ENCODE assay signal across 27 mouse cellular contexts in the genomic region with DNA sequence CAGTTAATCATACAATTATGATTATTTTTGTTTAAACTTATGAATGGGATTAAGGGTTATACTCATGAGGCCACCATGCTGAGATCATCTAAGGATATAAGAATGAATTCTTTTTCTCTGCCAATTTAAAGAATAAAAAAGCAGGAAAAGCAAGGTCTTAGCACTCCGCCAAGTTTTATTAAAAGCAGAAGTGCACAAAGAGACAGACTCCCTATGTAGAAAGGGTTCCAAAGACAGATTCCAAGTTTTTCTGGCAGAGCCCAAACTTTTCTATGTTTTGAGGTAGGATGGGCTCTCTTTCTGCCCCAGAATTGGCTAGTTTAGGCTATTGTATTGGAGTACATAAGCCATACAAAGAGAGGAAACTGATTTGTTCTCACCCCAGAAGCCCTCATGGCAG. TPM values are rescaled to one million over a fixed set of nuclear protein-coding genes. Genes with fewer than 3 reads are reported as not detected.
A peak's percentile ranks its signal among the peaks of the same experiment; 100 is the strongest.
DNase-seq lines count a peak whose midpoint lies in the region; ATAC-seq lines count a peak whose summit lies in the region.
"Had no signal": no experiment of that assay in that cellular context is flagged by ENCODE, and none has a peak within 500 bp of the region (broad histone marks: within the 10 kb centered on the region; RNA-seq: fewer than 3 reads in every experiment).

No protein-coding gene starts in this region.

- WGBS in embryonic facial prominence, embryonic 13.5 days = 30% methylated on average over 1 of the region's 1 CpGs
- WGBS in limb, embryonic 15.5 days = 51% methylated on average over 1 of the region's 1 CpGs

- no peak overlapping the region for H3K4me2 ChIP-seq in embryonic facial prominence, embryonic 13.5 days
- H3K4me2 ChIP-seq in limb, embryonic 15.5 days = no peak overlapping the region
- H3K4me2 ChIP-seq: heart, embryonic 12.5 days; heart, embryonic 15.5 days; hindbrain, embryonic 13.5 days; intestine, embryonic 15.5 days had no signal

- H3K27ac ChIP-seq in embryonic facial prominence, embryonic 13.5 days = peak overlapping the region; percentile 66
- peak overlapping the region; percentile 55; the same call in 1 of the 2 replicates for H3K27ac ChIP-seq in limb, embryonic 15.5 days
- H3K27ac ChIP-seq: forebrain, embryonic 10.5 days; heart, embryonic 15.5 days; hindbrain, embryonic 10.5 days; hindbrain, embryonic 13.5 days; intestine, embryonic 15.5 days had no signal

- no peak overlapping the region for H3K9ac ChIP-seq in embryonic facial prominence, embryonic 13.5 days
- H3K9ac ChIP-seq in limb, embryonic 15.5 days = no peak overlapping the region
- H3K9ac ChIP-seq: forebrain, postnatal 0 days; heart, embryonic 12.5 days; heart, embryonic 15.5 days; hindbrain, embryonic 13.5 days; intestine, embryonic 15.5 days had no signal

- ATAC-seq in frontal cortex, adult (ENCODE audit: low TSS enrichment) = peak; percentile 47
- no peak for ATAC-seq in embryonic facial prominence, embryonic 13.5 days (ENCODE audit: insufficient number of reproducible peaks, insufficient read depth, low FRiP score, low TSS enrichment, low read depth)
- no peak for ATAC-seq in limb, embryonic 15.5 days (ENCODE audit: insufficient number of reproducible peaks, low FRiP score, low TSS enrichment, low read depth)
- ATAC-seq: forebrain, embryonic 14.5 days; forebrain, postnatal 0 days; hindbrain, embryonic 16.5 days; intestine, embryonic 15.5 days; Patski had no signal

- H3K4me1 ChIP-seq in embryonic facial prominence, embryonic 13.5 days = peaks cover 8% of the 10 kb centered on the region
- H3K4me1 ChIP-seq in limb, embryonic 15.5 days = peaks cover 4% of the 10 kb centered on the region; the same call in 1 of the 2 replicates
- H3K4me1 ChIP-seq: hindbrain, embryonic 10.5 days; hindbrain, embryonic 13.5 days; intestine, embryonic 15.5 days had no signal

- H3K36me3 ChIP-seq in embryonic facial prominence, embryonic 13.5 days = no peaks in the 10 kb centered on the region
- no peaks in the 10 kb centered on the region for H3K36me3 ChIP-seq in limb, embryonic 15.5 days
- H3K36me3 ChIP-seq: forebrain, embryonic 10.5 days; heart, embryonic 12.5 days; heart, embryonic 15.5 days; hindbrain, embryonic 10.5 days; hindbrain, embryonic 13.5 days; intestine, embryonic 15.5 days had no signal

- no peaks in the 10 kb centered on the region for H3K27me3 ChIP-seq in embryonic facial prominence, embryonic 13.5 days
- no peaks in the 10 kb centered on the region for H3K27me3 ChIP-seq in limb, embryonic 15.5 days
- H3K27me3 ChIP-seq: heart, embryonic 12.5 days; heart, embryonic 15.5 days; hindbrain, embryonic 13.5 days; intestine, embryonic 15.5 days; Patski had no signal

- no peak for DNase-seq in frontal cortex, postnatal 10 days (ENCODE audit: low spot score in 2 of 2)
- DNase-seq in brain, adult 2 months (ENCODE audit: low read depth, low spot score) = peak; percentile 20
- no peak for DNase-seq in thymus, adult 18-20 months
- DNase-seq in cerebellum, adult 9-11 months = no peak
- no peak for DNase-seq in heart, adult 11 months
- DNase-seq: adrenal gland, adult 8-10 months; adrenal gland, postnatal 25 days; cerebellum, adult 18-20 months; cerebellum, adult 9-10 months; cerebellum, postnatal 25 days; gastrocnemius, postnatal 10 days; gastrocnemius, postnatal 36 days; heart, postnatal 36 days; kidney, adult 11 months had no signal

- H3K4me3 ChIP-seq in embryonic facial prominence, embryonic 13.5 days = no peak overlapping the region
- no peak overlapping the region for H3K4me3 ChIP-seq in limb, embryonic 15.5 days
- H3K4me3 ChIP-seq: forebrain, embryonic 10.5 days; heart, embryonic 12.5 days; heart, embryonic 15.5 days; hindbrain, embryonic 10.5 days; hindbrain, embryonic 13.5 days; intestine, embryonic 15.5 days had no signal

- H3K9me3 ChIP-seq in embryonic facial prominence, embryonic 13.5 days = no peaks in the 10 kb centered on the region
- H3K9me3 ChIP-seq in limb, embryonic 15.5 days = no peaks in the 10 kb centered on the region
- H3K9me3 ChIP-seq: forebrain, embryonic 10.5 days; heart, embryonic 12.5 days; heart, embryonic 15.5 days; hindbrain, embryonic 10.5 days; hindbrain, embryonic 13.5 days; intestine, embryonic 15.5 days had no signal

RNA-seq across cellular contexts. Expression of gene Col4a3bp, which starts 37.6 kb away (rescaled TPM):
- 12.5 and 14.0 TPM in 2 replicates for polyA plus RNA-seq in embryonic facial prominence, embryonic 13.5 days (2015; fragmentation: Nextera tagmentation; extraction: Ambion mirVana)
- polyA plus RNA-seq in limb, embryonic 15.5 days (2015; fragmentation: Nextera tagmentation; extraction: Ambion mirVana) = 9.9 and 11.0 TPM in 2 replicates

RNA-seq across cellular contexts. Expression of gene Polk, which starts 37.6 kb away (rescaled TPM):
- 12.0 and 14.5 TPM in 2 replicates for polyA plus RNA-seq in embryonic facial prominence, embryonic 13.5 days (2015; fragmentation: Nextera tagmentation; extraction: Ambion mirVana)
- polyA plus RNA-seq in limb, embryonic 15.5 days (2015; fragmentation: Nextera tagmentation; extraction: Ambion mirVana) = 9.5 TPM in 2 replicates
